Mouse (Mus musculus): ENCODE data around the gene Ptprm. TPM values are rescaled to one million over a fixed set of nuclear protein-coding genes. Genes with fewer than 3 reads are reported as not detected.

The Ptprm gene
- total RNA-seq, 4 experiments from 2014 or later: 41.9 to 47.3 (median 44.4) TPM

DNA sequence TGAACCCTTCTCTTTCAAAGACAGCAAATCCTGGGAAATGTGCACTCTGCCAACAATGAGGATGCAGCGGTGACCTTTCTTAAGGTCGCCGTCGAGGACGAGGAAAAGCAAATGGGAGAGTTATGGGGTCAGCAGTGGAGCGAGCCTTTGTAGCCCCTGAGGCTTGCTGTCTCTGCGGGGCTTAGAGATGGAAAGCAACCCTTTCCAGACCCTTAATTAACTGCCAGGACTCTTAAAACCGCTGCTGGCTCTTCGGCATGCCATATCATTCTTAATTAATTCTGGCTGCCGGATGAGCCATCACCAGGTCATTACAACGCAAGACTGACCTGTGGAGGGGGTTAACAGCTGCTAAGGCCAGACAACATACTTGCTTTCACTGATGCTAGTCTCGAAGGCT, 568.1 kb downstream of the Ptprm start:
- DNase-seq (ENCODE audit: low spot score in 2 of 2): no peak

DNA sequence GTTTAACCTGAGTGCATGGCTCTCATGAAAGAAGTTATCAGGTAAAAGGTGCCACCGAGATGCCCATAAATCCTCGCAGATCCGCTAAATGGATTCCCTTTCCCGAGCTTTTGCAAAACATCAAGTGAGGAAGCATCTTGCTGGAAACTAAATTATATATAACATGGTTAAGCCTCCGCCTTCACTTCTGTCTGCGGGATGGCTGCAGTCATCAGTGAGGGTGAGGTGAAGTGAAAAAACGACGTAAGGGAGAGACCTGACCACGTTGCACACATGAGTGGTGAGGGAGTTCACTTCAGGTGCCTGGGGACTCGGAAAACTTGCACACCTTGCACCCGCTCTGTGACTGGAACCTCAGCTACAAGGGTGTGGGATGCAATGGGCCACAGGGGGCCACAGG, 568.7 kb downstream of the Ptprm start:
- no peak for DNase-seq (ENCODE audit: low spot score in 2 of 2)

- no peak for DNase-seq (ENCODE audit: low spot score in 2 of 2)
Observed at GRCm38 (mm10) chr17:66783601-66784000, 570.7 kb downstream of the Ptprm start.

GRCm38 (mm10) chr17:66783075-66783492, 571.2 kb downstream of the Ptprm start:
- no peak for DNase-seq (ENCODE audit: low spot score in 2 of 2)

DNA sequence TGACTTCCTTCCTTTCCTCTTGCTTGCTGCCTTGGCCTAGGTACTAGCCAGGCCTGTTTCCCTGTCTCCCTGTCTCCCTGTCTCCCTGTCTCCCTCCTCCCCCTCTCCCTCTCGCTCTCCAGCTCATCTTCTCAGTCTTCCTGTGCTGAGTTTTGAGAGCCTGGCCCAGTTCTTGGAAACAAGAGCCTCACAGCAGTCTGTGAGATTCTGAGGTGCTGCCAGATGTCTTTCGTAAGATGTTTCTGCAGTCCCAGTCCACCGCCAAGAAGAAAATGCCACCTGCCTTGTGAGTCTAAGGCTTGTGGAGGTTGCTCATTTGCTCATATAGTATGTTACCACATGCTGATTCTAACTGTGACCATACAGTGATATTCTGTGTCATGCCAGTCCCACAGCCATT, 572.3 kb downstream of the Ptprm start:
- DNase-seq (ENCODE audit: low spot score in 2 of 2): peak in 1 of 2 experiments; percentile 51

DNA sequence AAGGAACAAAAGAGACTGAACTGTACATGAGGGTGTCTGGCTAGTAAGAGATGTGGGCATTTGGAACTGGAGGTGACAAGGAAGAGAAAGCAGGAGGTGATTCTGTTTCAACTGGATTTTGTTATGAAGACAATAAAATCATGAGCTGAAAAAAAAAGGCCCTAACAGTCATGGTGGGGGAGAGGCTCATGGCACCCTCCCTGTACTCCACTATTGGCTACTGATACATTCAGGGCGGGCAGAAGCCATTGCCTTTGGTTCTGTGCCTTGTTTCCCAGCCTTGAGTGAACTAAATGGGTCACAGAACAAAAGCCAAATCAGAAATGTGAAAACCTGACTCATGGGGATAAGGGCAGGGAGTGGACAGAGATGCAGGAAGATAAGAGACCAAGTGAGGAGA, 575.2 kb downstream of the Ptprm start:
- no peak for DNase-seq (ENCODE audit: low spot score in 2 of 2)

DNA sequence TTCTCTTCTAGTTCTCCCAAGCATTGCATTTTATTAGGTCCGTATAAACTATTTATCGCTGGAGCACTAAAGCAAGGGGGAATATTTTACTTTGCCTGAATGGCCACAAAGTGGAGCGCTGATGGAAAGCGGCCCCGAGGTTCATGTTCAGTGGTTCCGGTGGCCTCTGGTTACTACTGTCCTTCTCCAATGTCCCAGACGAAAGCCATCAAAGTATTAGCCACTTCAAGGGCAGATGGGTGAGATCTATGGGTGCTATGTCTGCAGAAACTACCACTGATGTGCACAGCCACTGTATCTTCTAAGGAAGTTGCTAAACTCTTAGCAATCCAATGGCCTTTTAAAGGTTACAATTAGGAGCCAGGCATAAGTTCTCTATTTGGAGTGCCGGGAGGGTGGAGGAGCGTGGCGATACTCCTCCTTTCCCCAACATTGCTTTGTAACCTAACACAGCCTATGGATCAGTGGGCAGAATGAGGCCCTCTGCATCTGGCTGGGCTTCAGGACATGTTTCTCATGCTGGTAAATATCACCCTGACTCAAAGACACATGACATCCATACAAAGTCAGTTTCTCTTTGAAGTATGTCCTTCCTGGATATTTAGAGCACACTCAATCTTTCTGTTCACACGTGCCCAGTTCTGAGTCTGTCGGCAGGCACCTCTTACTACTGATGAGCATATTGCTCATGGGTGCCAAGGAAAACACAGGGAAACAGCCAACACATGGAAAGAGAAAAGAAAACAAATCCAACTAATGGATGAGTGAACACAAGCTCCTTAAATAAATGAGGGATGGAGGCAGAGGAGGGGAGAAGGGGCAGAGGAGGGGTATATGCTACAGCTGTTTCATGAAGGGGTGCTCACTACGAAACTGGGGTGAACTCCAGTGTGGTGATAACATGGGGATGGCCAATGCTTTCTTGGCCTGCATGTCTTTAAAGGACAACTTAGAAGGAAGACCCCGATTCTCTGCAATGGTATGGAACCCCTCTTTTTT, 584.6 kb downstream of the Ptprm start:
- no peak for DNase-seq (ENCODE audit: low spot score in 2 of 2)

GRCm38 (mm10) chr17:66768689-66769275, 585.5 kb downstream of the Ptprm start:
- DNase-seq (ENCODE audit: low spot score in 2 of 2): no peak

GRCm38 (mm10) chr17:66766166-66766565, 588.1 kb downstream of the Ptprm start:
- no peak for DNase-seq (ENCODE audit: low spot score in 2 of 2)

DNA sequence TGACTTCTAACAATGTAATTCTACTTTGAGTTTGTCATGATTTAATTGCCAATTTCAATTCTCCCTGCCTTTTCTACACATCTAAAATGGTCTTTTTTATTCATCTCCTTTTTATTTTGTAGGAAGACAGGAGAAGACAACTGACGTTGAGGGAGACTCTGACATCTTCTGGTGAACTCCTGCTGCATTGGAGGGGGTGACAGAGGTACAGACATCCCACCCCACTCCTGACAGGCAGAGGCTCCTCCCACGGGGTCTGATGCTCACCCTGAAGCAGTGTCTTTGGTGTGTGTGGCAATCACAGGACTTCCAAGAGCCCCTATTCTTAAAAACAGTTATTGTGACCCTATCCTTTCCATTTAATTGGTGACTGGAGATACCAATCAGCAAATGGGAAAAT, 589.8 kb downstream of the Ptprm start:
- DNase-seq (ENCODE audit: low spot score in 2 of 2): no peak

DNA sequence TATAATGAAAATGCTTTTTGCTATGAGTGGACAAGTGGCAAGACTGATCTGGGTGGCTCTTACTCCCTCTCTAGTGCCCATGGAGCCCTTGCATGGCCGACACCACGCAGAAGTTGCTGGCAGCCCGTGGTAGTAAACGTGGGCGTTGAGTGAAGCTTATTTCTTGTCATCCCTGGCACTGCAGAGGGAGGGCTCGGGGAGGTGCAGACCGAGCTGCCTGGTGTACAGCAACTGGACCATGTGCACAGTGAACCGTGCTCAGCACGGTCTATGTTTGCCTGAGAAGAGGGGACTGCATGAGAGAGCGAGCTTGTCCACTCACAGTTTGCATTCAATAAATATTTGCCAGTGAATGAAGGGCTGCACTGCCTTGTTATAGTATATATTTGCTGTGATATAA, 591.5 kb downstream of the Ptprm start:
- no peak for DNase-seq (ENCODE audit: low spot score in 2 of 2)

DNA sequence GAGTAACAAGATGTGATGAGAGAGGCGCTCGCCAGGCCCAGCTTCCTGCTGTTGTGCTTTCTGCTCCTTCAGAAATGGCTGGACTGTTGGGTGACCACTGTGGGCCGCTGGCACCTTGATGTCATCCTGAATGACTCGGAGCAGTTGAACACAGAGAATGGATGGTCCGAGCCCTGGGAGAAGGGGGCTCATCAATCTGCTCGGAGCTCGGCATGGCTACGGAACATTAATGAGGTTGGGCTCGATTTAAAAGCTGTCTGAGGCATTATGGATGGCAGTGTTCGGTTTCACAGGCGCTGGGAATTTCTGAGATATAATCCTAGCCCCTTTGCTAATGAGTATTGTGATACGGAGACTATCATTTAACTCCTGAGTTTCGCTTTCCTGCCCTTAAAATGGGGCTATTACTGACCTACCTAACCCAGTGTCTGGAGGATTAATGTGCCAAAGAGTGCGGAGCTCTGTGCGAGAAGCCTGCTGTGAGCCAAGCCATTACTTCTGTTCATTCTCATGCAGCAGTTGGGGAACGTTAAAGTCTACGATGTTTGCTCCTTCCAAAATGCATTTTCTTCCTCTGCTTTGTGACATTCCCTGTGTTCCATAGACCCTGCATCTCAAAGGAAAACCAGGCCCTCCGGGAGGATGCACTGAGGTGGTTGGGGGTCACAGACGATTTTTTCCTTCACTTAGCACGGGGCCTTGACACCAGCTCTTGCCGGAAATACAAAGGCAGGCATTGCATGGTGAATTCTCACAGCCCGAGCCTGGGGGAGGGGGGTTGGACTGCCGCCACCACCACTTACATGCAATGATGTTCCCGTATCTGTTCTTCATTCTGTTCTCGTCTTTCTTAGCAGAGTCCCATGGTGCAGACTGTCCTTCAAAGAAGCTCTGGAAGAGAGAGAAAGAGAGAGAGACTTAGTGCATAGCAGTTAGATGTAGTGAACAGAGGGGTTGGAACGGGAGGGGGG, 592.6 kb downstream of the Ptprm start:
- no peak for DNase-seq (ENCODE audit: low spot score in 2 of 2)

DNA sequence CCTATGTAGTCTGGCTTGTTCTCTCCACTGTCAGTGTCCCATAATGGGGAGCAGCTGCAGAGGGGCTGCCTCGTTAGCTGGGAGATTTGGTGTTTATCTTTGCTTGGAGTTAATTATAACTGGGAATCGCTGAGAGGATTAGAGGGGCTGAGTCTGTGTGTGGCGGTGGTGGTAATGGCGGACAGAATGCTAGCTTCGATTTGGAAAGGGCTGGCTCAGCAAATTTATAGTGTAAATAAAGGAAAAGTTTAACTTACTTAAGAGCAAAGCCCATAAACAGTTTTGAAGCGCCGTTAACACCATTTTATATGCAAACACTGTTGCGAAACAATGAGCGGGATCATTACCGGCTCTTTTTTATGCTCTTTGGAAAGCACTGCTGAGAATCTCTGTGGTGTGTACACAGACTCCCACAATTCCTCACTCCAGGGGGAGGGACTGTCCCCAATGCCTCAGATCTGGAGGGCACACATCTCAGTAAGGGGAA, 597.2 kb downstream of the Ptprm start:
- no peak for DNase-seq (ENCODE audit: low spot score in 2 of 2)

- DNase-seq (ENCODE audit: low spot score in 2 of 2): no peak
Observed at GRCm38 (mm10) chr17:66756500-66756899, 597.8 kb downstream of the Ptprm start.

GRCm38 (mm10) chr17:66755191-66755654, 599.0 kb downstream of the Ptprm start:
- peak in 1 of 2 experiments; percentile 15 for DNase-seq (ENCODE audit: low spot score in 2 of 2)

GRCm38 (mm10) chr17:66754208-66754865, 599.9 kb downstream of the Ptprm start:
- no peak for DNase-seq (ENCODE audit: low spot score in 2 of 2)

DNA sequence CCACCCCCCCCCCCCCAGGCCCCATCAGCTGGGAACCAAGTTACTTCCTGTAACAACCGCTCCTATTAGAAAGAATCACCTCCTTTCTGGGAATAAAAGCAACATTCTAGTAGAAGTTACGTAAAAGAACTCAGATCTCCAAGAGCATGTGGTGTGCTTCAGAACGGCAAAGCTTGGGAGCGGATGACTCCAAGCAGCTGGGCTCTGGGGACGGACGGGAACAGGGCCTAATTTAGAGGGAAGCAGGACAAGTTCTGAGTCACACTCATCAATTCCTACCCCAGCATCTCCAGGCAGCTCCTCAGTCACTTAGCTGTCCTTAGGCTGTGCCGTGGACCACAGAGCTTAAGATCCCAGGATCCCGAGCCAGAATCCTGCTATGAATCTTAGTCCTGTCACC, 602.5 kb downstream of the Ptprm start:
- no peak for DNase-seq (ENCODE audit: low spot score in 2 of 2)

- DNase-seq (ENCODE audit: low spot score in 2 of 2): no peak
Observed at GRCm38 (mm10) chr17:66750481-66751206, 603.6 kb downstream of the Ptprm start.

- no peak for DNase-seq (ENCODE audit: low spot score in 2 of 2)
Observed at GRCm38 (mm10) chr17:66749976-66750375, 604.3 kb downstream of the Ptprm start.

GRCm38 (mm10) chr17:66746506-66746905, 607.8 kb downstream of the Ptprm start:
- DNase-seq (ENCODE audit: low spot score in 2 of 2): no peak
